Mouse (Mus musculus): ENCODE measurements around the gene Ran. TPM values are rescaled to one million over a fixed set of nuclear protein-coding genes. Genes with fewer than 3 reads are reported as not detected.

The Ran gene
- polyA plus RNA-seq, 1 experiment, result 466 TPM

- H3K36me3 ChIP-seq (ENCODE audit: control insufficient read depth, insufficient read depth), result no peaks in the 10 kb centered on the region
- no peak overlapping the region for H3K4me3 ChIP-seq
- no peaks in the 10 kb centered on the region for H3K27me3 ChIP-seq (ENCODE audit: control insufficient read depth, insufficient read depth, insufficient read length)
- H3K79me2 ChIP-seq (ENCODE audit: control insufficient read depth, insufficient read depth), result peaks cover 18% of the 10 kb centered on the region
- no peak overlapping the region for H3ac ChIP-seq (ENCODE audit: control insufficient read depth, insufficient read length)
- no peak overlapping the region for H3K4me2 ChIP-seq (ENCODE audit: low read depth)
- TF ChIP-seq POLR2AphosphoS2 (IDR thresholded peaks at IDR 0.05; ENCODE audit: insufficient read length, low read depth) (no peak), E2F4 (IDR thresholded peaks at IDR 0.05; ENCODE audit: insufficient read depth) (no peak), POLR2A (IDR thresholded peaks at IDR 0.05; ENCODE audit: insufficient read length, low read depth) (no peak), TCF12 (IDR thresholded peaks at IDR 0.05; ENCODE audit: insufficient read depth, poor library complexity, severe bottlenecking) (no peak), MYOG (IDR thresholded peaks at IDR 0.05; ENCODE audit: control insufficient read depth in 1 of 3, insufficient read depth in 1 of 3, insufficient read length in 2 of 3, low read depth in 2 of 3) (no peak), TCF3 (IDR thresholded peaks at IDR 0.05; ENCODE audit: insufficient read length, low read depth) (no peak), MAX (IDR thresholded peaks at IDR 0.05; ENCODE audit: low read depth) (no peak), MYOD1 (IDR thresholded peaks at IDR 0.05; ENCODE audit: control insufficient read depth in 1 of 3, insufficient read length in 2 of 3, low read depth in 2 of 3) (no peak), SRF (IDR thresholded peaks at IDR 0.05; ENCODE audit: control insufficient read depth, insufficient read length, low read depth) (no peak), REST (IDR thresholded peaks at IDR 0.05; ENCODE audit: insufficient read depth, insufficient read length) (no peak), CEBPB (IDR thresholded peaks at IDR 0.05; ENCODE audit: insufficient read depth, poor library complexity, severe bottlenecking) (no peak), USF1 (IDR thresholded peaks at IDR 0.05; ENCODE audit: low read depth) (no peak)
These were observed 10.3 kb upstream of the Ran start for GRCm38 (mm10) chr5:129009577-129009976.

GRCm38 (mm10) chr5:129010937-129011336 is 8.9 kb upstream of the Ran start:
- peaks cover 15% of the 10 kb centered on the region for H3K79me2 ChIP-seq (ENCODE audit: control insufficient read depth, insufficient read depth)
- no peak overlapping the region for H3K4me3 ChIP-seq
- H3ac ChIP-seq (ENCODE audit: control insufficient read depth, insufficient read length), result no peak overlapping the region
- no peaks in the 10 kb centered on the region for H3K36me3 ChIP-seq (ENCODE audit: control insufficient read depth, insufficient read depth)
- H3K4me2 ChIP-seq (ENCODE audit: low read depth), result no peak overlapping the region
- H3K27me3 ChIP-seq (ENCODE audit: control insufficient read depth, insufficient read depth, insufficient read length), result no peaks in the 10 kb centered on the region
- TF ChIP-seq MAX (IDR thresholded peaks at IDR 0.05; ENCODE audit: low read depth), result no peak

DNA sequence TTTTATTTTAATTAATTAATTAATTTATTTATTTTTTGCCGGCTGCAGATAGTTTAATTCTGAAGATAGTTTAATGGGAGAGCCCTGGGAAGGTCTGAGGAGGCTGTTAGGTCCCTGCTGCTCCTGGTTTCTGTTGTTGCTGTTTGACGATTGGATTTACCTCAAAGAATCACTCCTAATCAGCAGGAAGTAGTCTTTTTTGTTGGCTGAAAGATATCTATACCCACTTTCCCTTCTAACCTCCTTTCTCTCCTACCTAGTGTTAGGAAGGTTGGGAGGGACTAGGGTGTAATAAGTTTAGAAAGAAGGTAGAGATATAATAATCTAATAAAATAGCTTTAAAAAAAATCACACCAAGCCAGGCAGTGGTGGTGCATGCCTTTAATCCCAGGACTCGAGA is 4.8 kb upstream of the Ran start:
- H3K36me3 ChIP-seq (ENCODE audit: control insufficient read depth, insufficient read depth), result no peaks in the 10 kb centered on the region
- no peak overlapping the region for H3K4me2 ChIP-seq (ENCODE audit: low read depth)
- no peaks in the 10 kb centered on the region for H3K27me3 ChIP-seq (ENCODE audit: control insufficient read depth, insufficient read depth, insufficient read length)
- TF ChIP-seq CEBPB (IDR thresholded peaks at IDR 0.05; ENCODE audit: insufficient read depth, poor library complexity, severe bottlenecking), result no peak
- no peak for TF ChIP-seq E2F4 (IDR thresholded peaks at IDR 0.05; ENCODE audit: insufficient read depth)
- TF ChIP-seq REST (IDR thresholded peaks at IDR 0.05; ENCODE audit: insufficient read depth, insufficient read length), result no peak
- no peak for TF ChIP-seq TCF12 (IDR thresholded peaks at IDR 0.05; ENCODE audit: insufficient read depth, poor library complexity, severe bottlenecking)
- no peak for TF ChIP-seq MYOD1 (IDR thresholded peaks at IDR 0.05; ENCODE audit: control insufficient read depth in 1 of 3, insufficient read length in 2 of 3, low read depth in 2 of 3)
- no peak for TF ChIP-seq MYOG (IDR thresholded peaks at IDR 0.05; ENCODE audit: control insufficient read depth in 1 of 3, insufficient read depth in 1 of 3, insufficient read length in 2 of 3, low read depth in 2 of 3)
- TF ChIP-seq MAX (IDR thresholded peaks at IDR 0.05; ENCODE audit: low read depth), result no peak
- TF ChIP-seq SRF (IDR thresholded peaks at IDR 0.05; ENCODE audit: control insufficient read depth, insufficient read length, low read depth), result no peak
- no peak for TF ChIP-seq TCF3 (IDR thresholded peaks at IDR 0.05; ENCODE audit: insufficient read length, low read depth)
- no peak for TF ChIP-seq POLR2A (IDR thresholded peaks at IDR 0.05; ENCODE audit: insufficient read length, low read depth)
- no peak for TF ChIP-seq POLR2AphosphoS2 (IDR thresholded peaks at IDR 0.05; ENCODE audit: insufficient read length, low read depth)
- TF ChIP-seq USF1 (IDR thresholded peaks at IDR 0.05; ENCODE audit: low read depth), result no peak
- no peaks in the 10 kb centered on the region for H3K79me2 ChIP-seq (ENCODE audit: control insufficient read depth, insufficient read depth)
- H3K4me3 ChIP-seq, result no peak overlapping the region
- H3ac ChIP-seq (ENCODE audit: control insufficient read depth, insufficient read length), result no peak overlapping the region

- no peak for TF ChIP-seq REST (IDR thresholded peaks at IDR 0.05; ENCODE audit: insufficient read depth, insufficient read length)
- Histone ChIP-seq H3K4me3 (no peak overlapping the region), H3ac (ENCODE audit: control insufficient read depth, insufficient read length) (no peak overlapping the region), H3K79me2 (ENCODE audit: control insufficient read depth, insufficient read depth) (peaks cover 3% of the 10 kb centered on the region), H3K27me3 (ENCODE audit: control insufficient read depth, insufficient read depth, insufficient read length) (no peaks in the 10 kb centered on the region), H3K4me2 (ENCODE audit: low read depth) (no peak overlapping the region), H3K36me3 (ENCODE audit: control insufficient read depth, insufficient read depth) (no peaks in the 10 kb centered on the region)
These were observed 4.3 kb upstream of the Ran start for GRCm38 (mm10) chr5:129015540-129015939.

- Histone ChIP-seq H3K79me2 (ENCODE audit: control insufficient read depth, insufficient read depth) (peaks cover 11% of the 10 kb centered on the region), H3K36me3 (ENCODE audit: control insufficient read depth, insufficient read depth) (peaks cover 4% of the 10 kb centered on the region), H3ac (ENCODE audit: control insufficient read depth, insufficient read length) (no peak overlapping the region), H3K27me3 (ENCODE audit: control insufficient read depth, insufficient read depth, insufficient read length) (no peaks in the 10 kb centered on the region), H3K4me3 (no peak overlapping the region), H3K4me2 (ENCODE audit: low read depth) (no peak overlapping the region)
- TF ChIP-seq E2F4 (IDR thresholded peaks at IDR 0.05; ENCODE audit: insufficient read depth) (no peak), MYOD1 (IDR thresholded peaks at IDR 0.05; ENCODE audit: control insufficient read depth in 1 of 3, insufficient read length in 2 of 3, low read depth in 2 of 3) (no peak), POLR2AphosphoS2 (IDR thresholded peaks at IDR 0.05; ENCODE audit: insufficient read length, low read depth) (no peak), TCF12 (IDR thresholded peaks at IDR 0.05; ENCODE audit: insufficient read depth, poor library complexity, severe bottlenecking) (no peak), REST (IDR thresholded peaks at IDR 0.05; ENCODE audit: insufficient read depth, insufficient read length) (no peak), POLR2A (IDR thresholded peaks at IDR 0.05; ENCODE audit: insufficient read length, low read depth) (no peak), MYOG (IDR thresholded peaks at IDR 0.05; ENCODE audit: control insufficient read depth in 1 of 3, insufficient read depth in 1 of 3, insufficient read length in 2 of 3, low read depth in 2 of 3) (no peak), CEBPB (IDR thresholded peaks at IDR 0.05; ENCODE audit: insufficient read depth, poor library complexity, severe bottlenecking) (no peak), TCF3 (IDR thresholded peaks at IDR 0.05; ENCODE audit: insufficient read length, low read depth) (no peak), USF1 (IDR thresholded peaks at IDR 0.05; ENCODE audit: low read depth) (no peak), SRF (IDR thresholded peaks at IDR 0.05; ENCODE audit: control insufficient read depth, insufficient read length, low read depth) (no peak), MAX (IDR thresholded peaks at IDR 0.05; ENCODE audit: low read depth) (no peak)
These were observed 3.5 kb upstream of the Ran start for GRCm38 (mm10) chr5:129016370-129016769.
